Mouse (Mus musculus) CH12.LX (cell line): Measurements from ENCODE around the gene Timp2.

Experiments used
- CTCF ChIP-seq, 2 experiments: IDR thresholded peaks in 1 of 2; conservative IDR thresholded peaks in 1 of 2; 2 replicates each; pipeline ENCODE4 v1.5.1; 2011 to 2012; ENCODE audit warnings: low read depth in 2 of 2, low read length in 2 of 2, improper control_type of control experiment in 1 of 2, inconsistent platforms in 1 of 2, mild to moderate bottlenecking in 1 of 2, moderate library complexity in 1 of 2
- ZKSCAN1 ChIP-seq: IDR thresholded peaks from 2 replicates; pipeline ENCODE4 v1.6.1; 2012; ENCODE audit warnings: low read depth, inconsistent platforms, low read length, improper control_type of control experiment, borderline replicate concordance

- TF ChIP-seq ZKSCAN1, result no peak
- TF ChIP-seq CTCF (conservative IDR thresholded peaks at IDR 0.05 in 1 of 2, IDR thresholded peaks at IDR 0.05 in 1 of 2; ENCODE audit: low read depth in 2 of 2, low read length in 2 of 2), result no peak
Observed at GRCm38 (mm10) chr11:118321971-118322370, 33.6 kb downstream of the Timp2 start.
